Mouse (Mus musculus): ENCODE results near the gene Armh1.
"Not testable (repeated sequence)": the region's sequence is repeated elsewhere in the genome, so short reads cannot be mapped to it uniquely, and the experiment has no call there.

The Armh1 gene

GRCm38 (mm10) chr4:117223001-117223400 is 28.9 kb downstream of the Armh1 start:
- in situ Hi-C loops (cut with MboI): no loop called here

GRCm38 (mm10) chr4:117221836-117222235 is 30.1 kb downstream of the Armh1 start:
- in situ Hi-C loops (cut with MboI): no loop called here

- in situ Hi-C loops (cut with MboI): no loop called here
Measured at GRCm38 (mm10) chr4:117220741-117221515, 31.0 kb downstream of the Armh1 start.

GRCm38 (mm10) chr4:117218517-117219219 is 33.3 kb downstream of the Armh1 start:
- in situ Hi-C loops (cut with MboI): no loop called here

GRCm38 (mm10) chr4:117217029-117217428 is 34.9 kb downstream of the Armh1 start:
- in situ Hi-C loops (cut with MboI): no loop called here

GRCm38 (mm10) chr4:117214250-117214649 is 37.7 kb downstream of the Armh1 start:
- in situ Hi-C loops (cut with MboI): no loop called here

GRCm38 (mm10) chr4:117210147-117211074 is 41.5 kb downstream of the Armh1 start:
- in situ Hi-C loops (cut with MboI): no loop called here

- in situ Hi-C loops (cut with MboI): no loop called here
Measured at GRCm38 (mm10) chr4:117209592-117209991, 42.3 kb downstream of the Armh1 start.

- in situ Hi-C loops (cut with MboI): no loop called here
Measured at GRCm38 (mm10) chr4:117202992-117203354, 49.0 kb downstream of the Armh1 start.

GRCm38 (mm10) chr4:117202046-117202991 is 49.6 kb downstream of the Armh1 start:
- in situ Hi-C loops (cut with MboI): no loop called here

GRCm38 (mm10) chr4:117191804-117192203 is 60.1 kb downstream of the Armh1 start:
- in situ Hi-C loops (cut with MboI): no loop called here

- in situ Hi-C loops (cut with MboI): no loop called here
Measured at GRCm38 (mm10) chr4:117190660-117191059, 61.3 kb downstream of the Armh1 start.

GRCm38 (mm10) chr4:117189856-117190543 is 61.9 kb downstream of the Armh1 start:
- in situ Hi-C loops (cut with MboI): no loop called here

- in situ Hi-C loops (cut with MboI): no loop called here
Measured at GRCm38 (mm10) chr4:117189382-117189855, 62.5 kb downstream of the Armh1 start.

GRCm38 (mm10) chr4:117188969-117189368 is 63.0 kb downstream of the Armh1 start:
- in situ Hi-C loops (cut with MboI): no loop called here

GRCm38 (mm10) chr4:117182759-117183096 is 69.2 kb downstream of the Armh1 start:
- in situ Hi-C loops (cut with MboI): not testable (repeated sequence)

- in situ Hi-C loops (cut with MboI): no loop called here
Measured at GRCm38 (mm10) chr4:117181863-117182758, 69.8 kb downstream of the Armh1 start, which contains the start of gene Kif2c. Kif2c (minus strand) TSS chr4:117182639.

GRCm38 (mm10) chr4:117169936-117170335 is 82.0 kb downstream of the Armh1 start:
- in situ Hi-C loops (cut with MboI): no loop called here
